Mouse (Mus musculus): ENCODE data around the gene Smim14. TPM values are rescaled to one million over a fixed set of nuclear protein-coding genes. Genes with fewer than 3 reads are reported as not detected.

Gene Smim14
- polyA plus RNA-seq, 1 experiment from 2014 or later: 144 TPM

DNA sequence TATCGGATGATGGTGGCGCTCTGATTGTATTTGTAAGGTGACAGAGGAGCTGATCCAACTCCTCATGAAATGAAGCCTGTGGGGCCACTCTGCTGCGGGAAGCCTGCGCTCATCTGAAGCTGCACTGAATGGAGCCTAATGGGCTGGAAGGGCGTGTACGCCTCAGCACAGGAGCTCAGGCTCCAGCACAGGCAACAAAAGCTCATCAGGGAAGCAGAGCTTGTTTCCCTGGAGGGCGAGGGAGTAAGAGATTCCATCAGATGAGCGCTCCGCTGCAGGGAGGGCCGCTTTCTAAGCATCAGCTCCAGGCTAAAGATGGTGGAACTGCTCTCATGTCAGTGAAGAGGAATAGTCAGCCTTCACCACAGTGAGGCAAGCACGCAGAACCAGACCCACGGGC lies 129.0 kb downstream of the Smim14 start:
- H3K27me3 ChIP-seq (ENCODE audit: control insufficient read depth, insufficient read depth, low read length): no peaks in the 10 kb centered on the region
- 57% methylated on average over 12 of the region's 12 CpGs for WGBS
- H3K36me3 ChIP-seq (ENCODE audit: control insufficient read depth, insufficient read depth, low read length): peaks cover 78% of the 10 kb centered on the region
- no peak overlapping the region for H3K9ac ChIP-seq (ENCODE audit: low read length)
- no peak for ATAC-seq (ENCODE audit: insufficient number of reproducible peaks, insufficient read depth, low FRiP score, low read depth)
- no peaks in the 10 kb centered on the region for H3K9me3 ChIP-seq (ENCODE audit: control insufficient read depth, low read length)
- peak overlapping the region; percentile 1 to 17; a peak in 1 of 4 replicates for H3K27ac ChIP-seq (replicated peaks in 1 of 2; ENCODE audit: control insufficient read depth in 1 of 2, insufficient read depth in 1 of 2, low read depth in 2 of 2, low read length in 2 of 2)
- H3K4me2 ChIP-seq (ENCODE audit: low read length): no peak overlapping the region
- peaks cover 0 to 3% of the 10 kb centered on the region in 2 experiments; a peak in 1 of 4 replicates for H3K4me1 ChIP-seq (ENCODE audit: control insufficient read depth in 2 of 2, insufficient read depth in 2 of 2, low read length in 2 of 2)
- H3K4me3 ChIP-seq (ENCODE audit: control insufficient read depth in 1 of 2, insufficient read depth in 1 of 2, low read depth in 1 of 2, low read length in 2 of 2): no peak overlapping the region

DNA sequence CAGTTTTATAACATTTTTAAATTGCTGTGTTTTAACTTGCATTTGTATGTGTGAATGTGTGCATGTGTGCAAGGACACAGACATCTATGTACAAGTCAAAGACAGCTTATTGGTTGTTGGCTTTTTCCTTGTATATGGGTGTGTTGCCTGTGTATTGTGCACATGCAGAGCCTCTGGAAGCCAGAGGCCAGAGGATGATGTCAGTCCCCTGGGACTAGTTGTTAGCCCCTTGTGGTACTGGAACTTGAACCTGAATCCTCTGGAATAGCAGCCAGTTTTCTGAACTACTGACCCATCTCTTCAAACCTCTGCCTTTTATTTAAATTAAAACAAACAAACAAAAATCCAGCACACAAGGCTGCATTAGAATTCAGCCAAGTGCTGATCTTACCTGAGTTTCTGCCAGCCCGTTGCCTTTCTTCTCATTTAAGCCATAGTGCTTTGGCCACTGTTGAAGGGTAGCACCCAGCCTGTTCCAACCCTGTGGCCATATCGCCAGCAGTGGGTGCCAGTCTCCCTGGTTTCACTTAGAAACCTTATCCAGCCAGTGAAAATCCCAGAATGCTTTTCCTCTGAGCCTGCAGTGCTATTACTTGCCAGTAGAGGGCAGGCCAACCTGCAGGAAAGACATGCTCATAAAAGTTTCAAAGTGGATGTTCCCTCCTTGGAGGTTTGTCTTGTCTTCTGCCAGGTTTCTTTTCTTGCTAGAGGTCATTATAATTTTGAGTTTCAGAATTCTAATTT lies 135.6 kb downstream of the Smim14 start:
- ATAC-seq (ENCODE audit: insufficient number of reproducible peaks, insufficient read depth, low FRiP score, low read depth): no peak
- H3K4me1 ChIP-seq (ENCODE audit: control insufficient read depth in 2 of 2, insufficient read depth in 2 of 2, low read length in 2 of 2): no peaks in the 10 kb centered on the region
- H3K27ac ChIP-seq (replicated peaks in 1 of 2; ENCODE audit: control insufficient read depth in 1 of 2, insufficient read depth in 1 of 2, low read depth in 2 of 2, low read length in 2 of 2): no peak overlapping the region
- H3K4me2 ChIP-seq (ENCODE audit: low read length): no peak overlapping the region
- 32% methylated on average over 2 of the region's 2 CpGs for WGBS
- H3K36me3 ChIP-seq (ENCODE audit: control insufficient read depth, insufficient read depth, low read length): peaks cover 85% of the 10 kb centered on the region
- H3K27me3 ChIP-seq (ENCODE audit: control insufficient read depth, insufficient read depth, low read length): no peaks in the 10 kb centered on the region
- no peak overlapping the region for H3K9ac ChIP-seq (ENCODE audit: low read length)
- no peaks in the 10 kb centered on the region for H3K9me3 ChIP-seq (ENCODE audit: control insufficient read depth, low read length)
- H3K4me3 ChIP-seq (ENCODE audit: control insufficient read depth in 1 of 2, insufficient read depth in 1 of 2, low read depth in 1 of 2, low read length in 2 of 2): no peak overlapping the region

Other genes with a start within 250 kb of the Smim14 start
- 53.1 and 59.6 TPM in 2 replicates for gene Rfc1, start 201.5 kb downstream of the Smim14 start, polyA plus RNA-seq (2014; fragmentation: Nextera tagmentation; extraction: Ambion mirVana)
- 0.05 TPM in 1 of 2 replicates, not detected in the other for gene Klb, start 188.9 kb downstream of the Smim14 start, polyA plus RNA-seq (2014; fragmentation: Nextera tagmentation; extraction: Ambion mirVana)
- gene Rpl9, start 145.7 kb downstream of the Smim14 start, polyA plus RNA-seq (2014; fragmentation: Nextera tagmentation; extraction: Ambion mirVana): 681 and 773 TPM in 2 replicates
- gene Lias, start 145.7 kb downstream of the Smim14 start, polyA plus RNA-seq (2014; fragmentation: Nextera tagmentation; extraction: Ambion mirVana): 58.5 and 60.3 TPM in 2 replicates
- gene Ugdh, start 101.2 kb downstream of the Smim14 start, polyA plus RNA-seq (2014; fragmentation: Nextera tagmentation; extraction: Ambion mirVana): 48.7 and 59.8 TPM in 2 replicates
- not detected in 2 replicates for gene Gm43552, start 44.4 kb downstream of the Smim14 start, polyA plus RNA-seq (2014; fragmentation: Nextera tagmentation; extraction: Ambion mirVana)
- gene Ube2k, start within 50 bp of the Smim14 start, polyA plus RNA-seq (2014; fragmentation: Nextera tagmentation; extraction: Ambion mirVana): 101 and 107 TPM in 2 replicates
- gene Pds5a, start 161.1 kb upstream of the Smim14 start, polyA plus RNA-seq (2014; fragmentation: Nextera tagmentation; extraction: Ambion mirVana): 55.1 and 56.1 TPM in 2 replicates
- 25.6 and 28.1 TPM in 2 replicates for gene N4bp2, start 226.3 kb upstream of the Smim14 start, polyA plus RNA-seq (2014; fragmentation: Nextera tagmentation; extraction: Ambion mirVana)